Mouse (Mus musculus): Measurements from ENCODE around the gene Tsnaxip1.

Tsnaxip1 gene

GRCm38 (mm10) chr8:105860143-105860981 lies 32.8 kb downstream of the Tsnaxip1 start, which contains the start of gene Nutf2:
TSS of gene Nutf2 (plus strand) at chr8:105860580.
- peak; percentile 81 to 86 for DNase-seq (ENCODE audit: low spot score in 2 of 2)

- no peak for DNase-seq (ENCODE audit: low spot score in 2 of 2)
Observed at GRCm38 (mm10) chr8:105861951-105862350, 34.4 kb downstream of the Tsnaxip1 start.

GRCm38 (mm10) chr8:105866364-105867029 lies 39.0 kb downstream of the Tsnaxip1 start:
- no peak for DNase-seq (ENCODE audit: low spot score in 2 of 2)

GRCm38 (mm10) chr8:105874301-105874700 lies 46.8 kb downstream of the Tsnaxip1 start:
- no peak for DNase-seq (ENCODE audit: low spot score in 2 of 2)

- peak; percentile 79 to 85 for DNase-seq (ENCODE audit: low spot score in 2 of 2)
Observed at GRCm38 (mm10) chr8:105880754-105881520, 53.4 kb downstream of the Tsnaxip1 start, which contains the start of gene Edc4. TSS of gene Edc4 (plus strand) at chr8:105880881.

- no peak for DNase-seq (ENCODE audit: low spot score in 2 of 2)
Observed at GRCm38 (mm10) chr8:105889756-105890465, 62.4 kb downstream of the Tsnaxip1 start.

- DNase-seq (ENCODE audit: low spot score in 2 of 2) = no peak
Observed at GRCm38 (mm10) chr8:105890870-105891269, 63.3 kb downstream of the Tsnaxip1 start.

GRCm38 (mm10) chr8:105892432-105892831 lies 64.9 kb downstream of the Tsnaxip1 start:
- no peak for DNase-seq (ENCODE audit: low spot score in 2 of 2)

GRCm38 (mm10) chr8:105893339-105893738 lies 65.8 kb downstream of the Tsnaxip1 start, which contains the start of gene Nrn1l:
TSS of gene Nrn1l (plus strand) at chr8:105893567.
- peak in 1 of 2 experiments; percentile 63 for DNase-seq (ENCODE audit: low spot score in 2 of 2)

Measured in frontal cortex, postnatal 25 days (tissue).